Mouse (Mus musculus): Measurements from ENCODE around the gene Zbtb44. TPM values are rescaled to one million over a fixed set of nuclear protein-coding genes. Genes with fewer than 3 reads are reported as not detected.

Gene Zbtb44
- polyA plus RNA-seq, 1 experiment from 2014 or later: 7.1 TPM

DNA sequence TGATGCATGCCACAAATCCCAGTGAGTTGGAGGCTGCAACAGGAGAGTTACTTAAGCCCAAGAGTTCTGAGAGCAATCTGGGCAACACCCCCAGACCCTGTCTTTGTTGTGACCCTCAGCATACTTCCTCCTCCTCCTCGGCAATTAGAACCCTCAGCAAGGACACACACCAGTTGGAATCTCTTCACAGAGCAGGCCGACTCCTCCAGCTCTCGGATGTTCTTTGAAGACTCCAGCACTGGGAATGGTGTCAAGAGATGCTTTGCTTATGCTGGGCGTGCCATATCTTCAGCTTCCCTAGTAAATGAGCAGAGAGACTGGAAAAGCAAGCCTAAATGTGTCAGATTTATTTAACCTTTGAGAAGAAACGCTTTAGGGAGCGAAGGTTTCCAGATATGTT, 50.3 kb downstream of the Zbtb44 start:
- Histone ChIP-seq H3K4me2 (no peak overlapping the region), H3K9me3 (replicated peaks; ENCODE audit: control insufficient read depth, low read length) (no peaks in the 10 kb centered on the region), H3K27ac (ENCODE audit: low read depth, low read length) (no peak overlapping the region), H3K9ac (ENCODE audit: low read depth, low read length) (no peak overlapping the region), H3K27me3 (ENCODE audit: control insufficient read depth, insufficient read depth, low read length) (peaks cover 12% of the 10 kb centered on the region; the same call in 1 of the 2 replicates), H3K4me1 (ENCODE audit: control insufficient read depth, insufficient read depth, low read length) (peaks cover 7% of the 10 kb centered on the region; the same call in 1 of the 2 replicates), H3K4me3 (ENCODE audit: low read depth, low read length) (no peak overlapping the region), H3K36me3 (ENCODE audit: control insufficient read depth, insufficient read depth, low read length) (no peaks in the 10 kb centered on the region)
- no peak for ATAC-seq (replicated peaks; ENCODE audit: insufficient number of reproducible peaks, low FRiP score, low TSS enrichment)
- WGBS (ENCODE audit: insufficient replicate concordance): 60% methylated on average over 6 of the region's 6 CpGs

DNA sequence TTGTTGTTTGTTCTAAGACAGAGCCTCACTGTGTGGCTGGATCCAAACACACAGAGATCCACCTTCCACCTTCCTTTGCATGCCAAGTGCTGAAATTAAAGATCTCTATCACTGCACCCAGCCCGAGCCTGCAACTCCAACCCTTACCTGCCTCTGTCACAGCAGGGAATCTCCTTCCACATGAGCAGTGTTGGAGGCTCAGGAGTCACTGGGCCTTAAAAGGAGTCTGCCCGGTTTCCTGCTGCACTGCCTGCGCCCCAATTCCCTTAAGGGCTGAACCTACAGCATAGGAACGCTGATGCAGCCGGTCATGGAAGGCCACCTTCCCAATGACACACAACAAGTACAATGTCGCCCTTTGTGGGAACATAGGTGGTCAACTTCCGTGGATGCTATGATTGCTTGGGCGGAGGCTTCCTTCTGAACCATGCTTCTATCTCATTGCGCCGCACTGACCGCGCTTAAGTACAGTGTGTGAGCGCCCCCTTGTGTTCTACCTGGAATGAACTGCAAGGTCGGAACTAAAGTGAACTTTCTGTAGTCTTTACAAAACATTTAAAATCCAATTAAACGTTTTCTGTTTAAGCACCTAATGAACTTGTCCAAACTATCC, 51.7 kb downstream of the Zbtb44 start:
- Histone ChIP-seq H3K9ac (ENCODE audit: low read depth, low read length) (no peak overlapping the region), H3K27me3 (ENCODE audit: control insufficient read depth, insufficient read depth, low read length) (peaks cover 14% of the 10 kb centered on the region), H3K4me1 (ENCODE audit: control insufficient read depth, insufficient read depth, low read length) (peaks cover 7% of the 10 kb centered on the region; the same call in 1 of the 2 replicates), H3K36me3 (ENCODE audit: control insufficient read depth, insufficient read depth, low read length) (no peaks in the 10 kb centered on the region), H3K27ac (ENCODE audit: low read depth, low read length) (no peak overlapping the region), H3K4me2 (peak overlapping the region; percentile 22; the same call in 1 of the 2 replicates), H3K4me3 (ENCODE audit: low read depth, low read length) (no peak overlapping the region), H3K9me3 (replicated peaks; ENCODE audit: control insufficient read depth, low read length) (no peaks in the 10 kb centered on the region)
- 8% methylated on average over 15 of the region's 15 CpGs for WGBS (ENCODE audit: insufficient replicate concordance)
- no peak for ATAC-seq (replicated peaks; ENCODE audit: insufficient number of reproducible peaks, low FRiP score, low TSS enrichment)

DNA sequence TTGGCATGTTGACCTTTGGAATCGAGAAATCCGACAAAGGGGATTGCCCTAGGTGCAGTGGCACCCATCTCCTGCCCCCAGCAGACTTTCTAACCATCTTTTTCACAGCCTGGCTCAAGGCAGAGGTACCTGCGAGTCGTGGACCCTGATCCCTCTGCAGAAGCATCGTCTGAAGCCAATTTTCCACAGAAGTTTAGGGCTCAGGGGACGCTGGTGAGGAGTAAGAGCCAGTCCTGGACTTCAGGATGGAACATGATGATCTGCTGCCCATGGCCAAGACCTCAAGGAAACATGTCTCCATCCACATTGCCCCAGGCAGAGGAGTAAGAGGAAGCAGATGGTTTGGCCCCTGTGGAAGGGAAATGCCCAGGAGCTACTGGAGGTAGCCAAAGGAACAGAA, 52.3 kb downstream of the Zbtb44 start:
- Histone ChIP-seq H3K27me3 (ENCODE audit: control insufficient read depth, insufficient read depth, low read length) (peaks cover 15% of the 10 kb centered on the region), H3K36me3 (ENCODE audit: control insufficient read depth, insufficient read depth, low read length) (no peaks in the 10 kb centered on the region), H3K4me3 (ENCODE audit: low read depth, low read length) (no peak overlapping the region), H3K9me3 (replicated peaks; ENCODE audit: control insufficient read depth, low read length) (no peaks in the 10 kb centered on the region), H3K9ac (ENCODE audit: low read depth, low read length) (no peak overlapping the region), H3K4me1 (ENCODE audit: control insufficient read depth, insufficient read depth, low read length) (peaks cover 2% of the 10 kb centered on the region; the same call in 1 of the 2 replicates), H3K27ac (ENCODE audit: low read depth, low read length) (no peak overlapping the region), H3K4me2 (no peak overlapping the region)
- WGBS (ENCODE audit: insufficient replicate concordance): 68% methylated on average over 6 of the region's 6 CpGs
- ATAC-seq (replicated peaks; ENCODE audit: insufficient number of reproducible peaks, low FRiP score, low TSS enrichment): no peak

DNA sequence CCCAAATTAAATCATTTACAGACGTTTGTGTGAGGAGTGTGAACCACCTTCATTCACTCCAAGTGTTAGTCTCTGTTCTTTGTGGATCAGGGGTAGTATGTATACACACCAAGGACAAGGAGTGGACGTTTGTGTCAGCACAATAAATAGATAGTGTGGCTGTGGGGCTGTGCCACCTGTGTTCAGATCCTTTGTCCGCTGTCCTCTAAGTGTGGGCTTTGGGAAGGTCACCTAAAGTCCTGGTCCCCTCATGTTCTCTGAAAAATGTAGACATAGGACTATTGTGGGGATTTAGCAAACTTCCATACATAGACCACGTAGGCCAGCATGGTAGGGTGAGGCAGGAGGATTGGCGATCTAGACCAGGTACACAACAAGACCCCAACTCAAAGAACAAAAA, 55.1 kb downstream of the Zbtb44 start:
- no peak for ATAC-seq (replicated peaks; ENCODE audit: insufficient number of reproducible peaks, low FRiP score, low TSS enrichment)
- H3K9ac ChIP-seq (ENCODE audit: low read depth, low read length): no peak overlapping the region
- no peaks in the 10 kb centered on the region for H3K9me3 ChIP-seq (replicated peaks; ENCODE audit: control insufficient read depth, low read length)
- H3K4me1 ChIP-seq (ENCODE audit: control insufficient read depth, insufficient read depth, low read length): no peaks in the 10 kb centered on the region
- peaks cover 15% of the 10 kb centered on the region for H3K27me3 ChIP-seq (ENCODE audit: control insufficient read depth, insufficient read depth, low read length)
- no peaks in the 10 kb centered on the region for H3K36me3 ChIP-seq (ENCODE audit: control insufficient read depth, insufficient read depth, low read length)
- 70% methylated on average over 5 of the region's 5 CpGs for WGBS (ENCODE audit: insufficient replicate concordance)
- H3K4me2 ChIP-seq: no peak overlapping the region
- H3K4me3 ChIP-seq (ENCODE audit: low read depth, low read length): no peak overlapping the region
- H3K27ac ChIP-seq (ENCODE audit: low read depth, low read length): no peak overlapping the region

DNA sequence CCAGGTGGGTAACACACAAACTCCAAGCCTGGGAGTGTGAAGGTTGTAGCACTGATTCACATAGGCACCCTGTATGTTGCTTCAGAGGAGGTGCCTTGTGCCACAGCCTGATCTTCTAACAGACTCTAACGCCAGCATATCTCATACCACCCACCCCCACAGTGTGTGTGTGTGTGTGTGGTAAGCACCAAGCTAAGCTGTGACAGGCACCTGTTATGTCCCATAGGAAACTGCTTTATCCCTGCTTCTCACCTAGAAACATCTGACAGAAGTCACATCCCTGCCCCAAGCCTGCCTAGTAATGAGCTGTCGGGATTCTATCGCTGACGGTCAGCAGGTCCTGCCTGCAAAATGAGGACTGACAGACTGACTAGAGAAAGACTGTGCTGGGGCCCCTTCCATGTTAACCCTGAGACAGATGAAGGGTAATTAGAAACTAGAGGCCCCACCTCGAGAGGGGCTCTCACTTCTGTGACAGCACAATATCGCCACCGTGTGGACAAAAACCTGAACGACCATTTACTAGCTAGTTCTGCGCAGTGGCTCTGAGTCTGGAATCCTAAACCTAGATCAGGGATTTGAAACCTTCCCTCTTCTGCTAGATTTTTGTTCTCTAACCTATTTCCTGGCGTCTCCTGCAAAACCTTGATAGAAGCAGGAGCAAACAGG, 55.8 kb downstream of the Zbtb44 start:
- Histone ChIP-seq H3K27me3 (ENCODE audit: control insufficient read depth, insufficient read depth, low read length) (peaks cover 15% of the 10 kb centered on the region), H3K27ac (ENCODE audit: low read depth, low read length) (no peak overlapping the region), H3K4me3 (ENCODE audit: low read depth, low read length) (no peak overlapping the region), H3K36me3 (ENCODE audit: control insufficient read depth, insufficient read depth, low read length) (no peaks in the 10 kb centered on the region), H3K9me3 (replicated peaks; ENCODE audit: control insufficient read depth, low read length) (no peaks in the 10 kb centered on the region), H3K4me1 (ENCODE audit: control insufficient read depth, insufficient read depth, low read length) (no peaks in the 10 kb centered on the region), H3K4me2 (no peak overlapping the region), H3K9ac (ENCODE audit: low read depth, low read length) (no peak overlapping the region)
- WGBS (ENCODE audit: insufficient replicate concordance): 18% methylated on average over 10 of the region's 10 CpGs
- ATAC-seq (replicated peaks; ENCODE audit: insufficient number of reproducible peaks, low FRiP score, low TSS enrichment): no peak

DNA sequence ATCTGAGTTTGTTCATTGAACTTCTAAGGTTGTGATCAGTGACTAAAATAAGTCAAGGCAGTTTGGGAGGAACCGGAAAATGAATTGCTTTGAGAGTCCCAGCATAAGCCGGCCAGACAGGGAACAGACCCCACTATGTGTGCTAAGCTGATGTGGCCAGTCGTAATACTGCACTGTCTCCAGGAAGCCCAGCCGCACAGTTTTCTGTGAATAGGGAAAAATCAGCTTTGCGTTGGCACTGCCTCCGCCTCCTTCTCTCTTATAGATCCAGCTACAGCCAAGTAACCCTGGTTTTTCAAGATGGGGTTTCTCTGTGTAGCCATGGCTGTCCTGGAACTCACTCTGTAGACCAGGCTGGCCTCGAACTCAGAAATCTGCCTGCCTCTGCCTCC, 56.3 kb downstream of the Zbtb44 start:
- Histone ChIP-seq H3K27me3 (ENCODE audit: control insufficient read depth, insufficient read depth, low read length) (peaks cover 15% of the 10 kb centered on the region), H3K4me3 (ENCODE audit: low read depth, low read length) (no peak overlapping the region), H3K4me1 (ENCODE audit: control insufficient read depth, insufficient read depth, low read length) (no peaks in the 10 kb centered on the region), H3K4me2 (no peak overlapping the region), H3K9ac (ENCODE audit: low read depth, low read length) (no peak overlapping the region), H3K9me3 (replicated peaks; ENCODE audit: control insufficient read depth, low read length) (no peaks in the 10 kb centered on the region), H3K36me3 (ENCODE audit: control insufficient read depth, insufficient read depth, low read length) (no peaks in the 10 kb centered on the region), H3K27ac (ENCODE audit: low read depth, low read length) (no peak overlapping the region)
- WGBS (ENCODE audit: insufficient replicate concordance): 77% methylated on average over 7 of the region's 7 CpGs
- no peak for ATAC-seq (replicated peaks; ENCODE audit: insufficient number of reproducible peaks, low FRiP score, low TSS enrichment)

DNA sequence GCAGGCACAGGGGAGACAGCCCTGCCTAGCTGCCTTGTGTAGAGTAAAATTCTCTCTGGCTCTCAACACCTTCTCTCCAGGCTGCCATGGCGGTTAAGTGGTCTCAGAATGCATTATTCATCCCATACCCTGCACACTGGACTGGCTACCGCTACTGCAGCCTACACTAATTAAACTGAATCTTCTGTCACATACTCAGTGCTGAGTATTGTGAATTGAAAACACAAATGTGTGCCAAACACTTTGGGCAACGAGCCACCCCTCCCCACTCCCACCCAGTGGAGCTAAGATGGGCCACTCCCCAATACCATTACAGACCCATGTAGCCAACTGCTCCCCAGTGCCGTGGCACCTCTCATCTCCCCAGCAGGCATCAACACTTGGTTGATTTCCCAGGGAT, 57.0 kb downstream of the Zbtb44 start:
- Histone ChIP-seq H3K9me3 (replicated peaks; ENCODE audit: control insufficient read depth, low read length) (no peaks in the 10 kb centered on the region), H3K4me1 (ENCODE audit: control insufficient read depth, insufficient read depth, low read length) (no peaks in the 10 kb centered on the region), H3K36me3 (ENCODE audit: control insufficient read depth, insufficient read depth, low read length) (no peaks in the 10 kb centered on the region), H3K27me3 (ENCODE audit: control insufficient read depth, insufficient read depth, low read length) (peaks cover 15% of the 10 kb centered on the region), H3K4me3 (ENCODE audit: low read depth, low read length) (no peak overlapping the region), H3K27ac (ENCODE audit: low read depth, low read length) (no peak overlapping the region), H3K4me2 (no peak overlapping the region), H3K9ac (ENCODE audit: low read depth, low read length) (no peak overlapping the region)
- no peak for ATAC-seq (replicated peaks; ENCODE audit: insufficient number of reproducible peaks, low FRiP score, low TSS enrichment)
- 61% methylated on average over 4 of the region's 4 CpGs for WGBS (ENCODE audit: insufficient replicate concordance)

DNA sequence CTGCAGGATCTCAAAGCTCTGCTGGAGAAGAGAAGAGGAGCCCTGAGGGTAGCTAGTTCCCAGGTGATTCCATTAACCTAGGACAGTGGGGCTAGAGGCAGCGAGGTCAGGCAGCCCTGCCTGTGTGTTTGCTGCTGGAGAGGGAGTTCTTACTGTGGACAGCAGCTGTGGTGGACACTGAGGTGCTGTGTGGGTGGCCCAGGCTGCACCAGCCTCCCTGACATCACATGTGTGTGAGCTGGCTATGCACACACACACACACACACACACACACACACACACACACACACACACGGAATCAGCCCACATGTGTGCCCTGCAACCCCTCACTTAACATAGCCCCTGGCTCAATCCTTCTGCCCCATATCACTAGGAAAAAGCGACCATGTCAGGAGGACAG, 57.7 kb downstream of the Zbtb44 start:
- Histone ChIP-seq H3K27me3 (ENCODE audit: control insufficient read depth, insufficient read depth, low read length) (peaks cover 11% of the 10 kb centered on the region), H3K9ac (ENCODE audit: low read depth, low read length) (no peak overlapping the region), H3K4me1 (ENCODE audit: control insufficient read depth, insufficient read depth, low read length) (no peaks in the 10 kb centered on the region), H3K36me3 (ENCODE audit: control insufficient read depth, insufficient read depth, low read length) (no peaks in the 10 kb centered on the region), H3K4me3 (ENCODE audit: low read depth, low read length) (no peak overlapping the region), H3K4me2 (no peak overlapping the region), H3K9me3 (replicated peaks; ENCODE audit: control insufficient read depth, low read length) (no peaks in the 10 kb centered on the region), H3K27ac (ENCODE audit: low read depth, low read length) (no peak overlapping the region)
- no peak for ATAC-seq (replicated peaks; ENCODE audit: insufficient number of reproducible peaks, low FRiP score, low TSS enrichment)
- 48% methylated on average over 3 of the region's 3 CpGs for WGBS (ENCODE audit: insufficient replicate concordance)

DNA sequence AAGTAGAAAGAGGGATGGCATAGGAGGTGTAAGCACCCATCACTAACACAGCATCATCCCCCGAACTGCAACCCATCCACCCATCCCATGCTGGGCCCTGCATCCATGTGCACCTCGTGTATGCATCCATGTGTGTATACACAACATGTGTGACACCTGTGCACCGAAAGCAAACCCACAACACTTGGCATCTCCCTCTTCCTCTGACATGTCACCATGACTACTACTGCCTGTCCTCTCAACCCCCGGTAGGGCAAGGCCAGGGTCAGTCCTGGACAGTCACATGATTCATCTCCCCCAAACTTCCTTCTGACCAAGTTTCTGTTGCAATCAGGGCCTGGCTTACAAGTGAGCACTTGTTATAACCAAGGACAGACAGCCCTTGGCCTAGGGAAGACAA, 58.4 kb downstream of the Zbtb44 start:
- 78% methylated on average over 4 of the region's 4 CpGs for WGBS (ENCODE audit: insufficient replicate concordance)
- Histone ChIP-seq H3K27ac (ENCODE audit: low read depth, low read length) (no peak overlapping the region), H3K4me2 (no peak overlapping the region), H3K9ac (ENCODE audit: low read depth, low read length) (no peak overlapping the region), H3K4me3 (ENCODE audit: low read depth, low read length) (no peak overlapping the region), H3K9me3 (replicated peaks; ENCODE audit: control insufficient read depth, low read length) (no peaks in the 10 kb centered on the region), H3K4me1 (ENCODE audit: control insufficient read depth, insufficient read depth, low read length) (no peaks in the 10 kb centered on the region), H3K36me3 (ENCODE audit: control insufficient read depth, insufficient read depth, low read length) (no peaks in the 10 kb centered on the region), H3K27me3 (ENCODE audit: control insufficient read depth, insufficient read depth, low read length) (peaks cover 3% of the 10 kb centered on the region; the same call in 1 of the 2 replicates)
- ATAC-seq (replicated peaks; ENCODE audit: insufficient number of reproducible peaks, low FRiP score, low TSS enrichment): no peak

Data from heart, embryonic 11.5 days (tissue).